Mouse (Mus musculus) embryonic fibroblast, embryonic 13.5 days (primary cell): Measurements from ENCODE around the gene Adam12. TPM values are rescaled to one million over a fixed set of nuclear protein-coding genes. Genes with fewer than 3 reads are reported as not detected.

ENCODE experiments used
- H3K27ac ChIP-seq: 2 replicates; pipeline ENCODE4 v1.5.1; 2012; ENCODE audit warnings: low read length, control low read depth, inconsistent platforms; ENCODE audit not compliant: insufficient read depth
- H3K4me1 ChIP-seq: 2 replicates; pipeline ENCODE4 v1.6.1; 2011; ENCODE audit warnings: low read length; ENCODE audit not compliant: control insufficient read depth, insufficient read depth
- H3K4me3 ChIP-seq: 2 replicates; pipeline ENCODE4 v1.5.1; 2011; ENCODE audit warnings: mild to moderate bottlenecking, control low read depth, low read length; ENCODE audit not compliant: insufficient read depth
- CTCF ChIP-seq: IDR thresholded peaks from 2 replicates; pipeline ENCODE4 v1.5.1; 2011; ENCODE audit warnings: mild to moderate bottlenecking, control low read depth, low read length, moderate library complexity, borderline replicate concordance; ENCODE audit not compliant: insufficient read depth
- POLR2A ChIP-seq: IDR thresholded peaks from 2 replicates; pipeline ENCODE4 v1.6.1; 2011; ENCODE audit warnings: low read depth, mild to moderate bottlenecking, control low read depth, low read length, moderate library complexity
- polyA plus RNA-seq: library from polyadenylated mRNA; stranded (reverse); fragments of >200 nt; gene quantifications from 2 replicates; pipeline ENCODE4 v1.2.4, GENCODE M21; 2011; ENCODE audit warnings: low read depth; ENCODE audit not compliant: missing spikeins, insufficient read length

Gene Adam12
- polyA plus RNA-seq, 1 experiment = 104 TPM

GRCm38 (mm10) chr7:134187946-134188345 lies 44.0 kb downstream of the Adam12 start:
- Histone ChIP-seq H3K27ac (no peak overlapping the region), H3K4me3 (no peak overlapping the region), H3K4me1 (0 out of 2 replicates have a peak, but pooled peaks cover 5% of the 10 kb centered on the region)
- TF ChIP-seq POLR2A (no peak), CTCF (no peak)

DNA sequence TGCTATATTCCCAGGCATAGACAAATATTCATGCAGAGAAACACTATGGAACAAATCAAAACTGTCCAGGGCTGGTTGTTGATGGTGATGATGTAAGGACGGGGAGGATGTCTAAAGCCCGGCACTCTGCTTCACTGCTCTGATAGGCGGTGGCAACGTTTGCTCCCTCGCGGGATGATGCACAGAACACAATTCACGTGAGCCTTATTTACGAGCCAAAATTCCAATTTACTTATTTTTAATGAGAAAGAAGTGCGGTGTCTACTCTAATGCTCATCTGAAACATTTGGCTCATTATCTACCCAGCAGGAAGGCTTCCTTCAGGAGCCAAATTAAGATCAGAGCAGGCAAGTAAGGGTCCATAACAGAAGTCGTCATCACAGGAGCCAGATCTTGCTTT lies 45.4 kb downstream of the Adam12 start:
- TF ChIP-seq POLR2A = no peak
- TF ChIP-seq CTCF = no peak
- H3K4me1 ChIP-seq = 0 out of 2 replicates have a peak, but pooled peaks cover 5% of the 10 kb centered on the region
- H3K4me3 ChIP-seq = no peak overlapping the region
- H3K27ac ChIP-seq = no peak overlapping the region

DNA sequence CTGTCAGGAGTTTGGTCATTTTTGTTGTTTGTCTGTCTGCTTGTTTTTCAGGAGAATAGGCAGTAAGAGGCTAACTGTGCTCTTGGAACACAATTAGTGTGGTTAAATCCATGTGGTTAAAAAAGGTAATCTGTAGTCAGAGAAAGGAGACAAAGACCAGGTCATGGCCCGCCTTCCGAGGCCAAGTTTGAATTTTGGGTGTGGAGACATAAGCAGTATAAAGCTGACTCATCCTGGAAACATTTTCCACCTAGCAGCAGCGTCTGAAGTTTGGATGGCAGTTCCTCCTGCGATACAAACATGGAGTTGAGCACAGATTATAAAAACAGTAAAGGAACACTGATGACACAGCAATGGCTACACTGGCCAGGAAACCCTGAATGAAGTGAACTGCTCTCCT lies 46.2 kb downstream of the Adam12 start:
- Histone ChIP-seq H3K27ac (peak overlapping the region; percentile 2), H3K4me1 (0 out of 2 replicates have a peak, but pooled peaks cover 5% of the 10 kb centered on the region), H3K4me3 (no peak overlapping the region)
- TF ChIP-seq POLR2A = no peak

DNA sequence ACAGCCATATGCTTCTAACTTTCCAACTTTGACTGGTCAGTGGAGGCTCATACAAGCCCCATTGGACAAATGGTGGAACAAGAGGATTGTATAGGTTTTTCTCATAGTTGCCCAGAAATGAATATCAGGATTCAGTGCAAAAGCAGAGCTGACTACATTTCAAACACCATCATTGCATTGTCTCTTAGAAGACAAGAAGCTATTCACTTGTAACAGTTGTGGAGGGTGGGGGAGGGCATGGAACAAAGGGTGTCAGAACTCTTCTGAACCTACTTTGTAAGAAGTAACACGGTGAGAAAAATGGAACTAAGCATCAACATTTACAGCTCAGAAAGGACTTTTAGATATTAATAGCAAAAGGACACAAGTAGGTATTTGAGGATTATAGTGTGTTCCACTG lies 50.2 kb downstream of the Adam12 start:
- Histone ChIP-seq H3K4me3 (no peak overlapping the region), H3K27ac (no peak overlapping the region), H3K4me1 (0 out of 2 replicates have a peak, but pooled peaks cover 5% of the 10 kb centered on the region)
- TF ChIP-seq POLR2A = no peak
- no peak for TF ChIP-seq CTCF

DNA sequence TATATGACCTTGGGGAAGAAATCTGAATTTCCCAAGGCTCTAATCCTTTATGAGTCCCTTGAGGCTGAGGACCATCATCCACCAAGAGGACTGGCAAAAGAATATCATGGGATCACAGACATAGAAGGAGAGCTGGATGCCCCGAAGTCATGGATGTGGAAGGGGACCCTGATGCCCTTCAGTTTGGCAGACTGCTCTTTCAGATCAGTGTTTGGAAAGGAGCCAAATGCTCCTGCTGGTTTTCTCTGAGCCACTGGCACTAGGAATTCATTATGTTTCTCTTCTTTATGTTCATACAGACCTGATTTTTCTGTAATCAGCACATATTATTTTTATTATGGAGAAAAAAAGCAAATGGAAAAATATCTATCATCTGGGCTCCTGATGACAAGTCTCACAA lies 50.9 kb downstream of the Adam12 start:
- Histone ChIP-seq H3K27ac (no peak overlapping the region), H3K4me3 (no peak overlapping the region), H3K4me1 (peaks cover 4% of the 10 kb centered on the region; the same call in 1 of the 2 replicates)
- TF ChIP-seq CTCF (no peak), POLR2A (no peak)

DNA sequence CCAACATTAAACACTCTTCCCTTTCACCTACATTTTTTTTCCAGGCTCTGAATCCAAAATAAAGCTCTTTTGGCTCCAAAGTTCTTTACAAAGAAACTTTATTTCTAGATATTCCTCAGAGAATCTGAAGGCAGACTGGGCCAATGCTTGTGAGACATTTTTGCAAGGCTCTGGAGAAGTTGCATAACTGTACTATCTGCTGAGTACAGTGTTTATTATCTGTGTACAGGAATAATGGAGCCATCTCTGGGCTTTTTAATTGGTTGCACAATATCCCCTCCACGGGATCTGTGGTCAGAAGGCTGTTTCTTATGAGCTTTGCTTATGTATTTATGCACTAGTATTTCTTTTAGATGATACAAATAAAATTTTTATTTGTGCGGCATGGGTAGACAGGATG lies 54.9 kb downstream of the Adam12 start:
- TF ChIP-seq CTCF = no peak
- TF ChIP-seq POLR2A = no peak
- peaks cover 5% of the 10 kb centered on the region for H3K4me1 ChIP-seq
- no peak overlapping the region for H3K27ac ChIP-seq
- no peak overlapping the region for H3K4me3 ChIP-seq

- H3K27ac ChIP-seq = no peak overlapping the region
- H3K4me3 ChIP-seq = no peak overlapping the region
- peaks cover 5% of the 10 kb centered on the region for H3K4me1 ChIP-seq
- no peak for TF ChIP-seq POLR2A
- TF ChIP-seq CTCF = no peak
Measured at GRCm38 (mm10) chr7:134175201-134175600, 56.7 kb downstream of the Adam12 start.

DNA sequence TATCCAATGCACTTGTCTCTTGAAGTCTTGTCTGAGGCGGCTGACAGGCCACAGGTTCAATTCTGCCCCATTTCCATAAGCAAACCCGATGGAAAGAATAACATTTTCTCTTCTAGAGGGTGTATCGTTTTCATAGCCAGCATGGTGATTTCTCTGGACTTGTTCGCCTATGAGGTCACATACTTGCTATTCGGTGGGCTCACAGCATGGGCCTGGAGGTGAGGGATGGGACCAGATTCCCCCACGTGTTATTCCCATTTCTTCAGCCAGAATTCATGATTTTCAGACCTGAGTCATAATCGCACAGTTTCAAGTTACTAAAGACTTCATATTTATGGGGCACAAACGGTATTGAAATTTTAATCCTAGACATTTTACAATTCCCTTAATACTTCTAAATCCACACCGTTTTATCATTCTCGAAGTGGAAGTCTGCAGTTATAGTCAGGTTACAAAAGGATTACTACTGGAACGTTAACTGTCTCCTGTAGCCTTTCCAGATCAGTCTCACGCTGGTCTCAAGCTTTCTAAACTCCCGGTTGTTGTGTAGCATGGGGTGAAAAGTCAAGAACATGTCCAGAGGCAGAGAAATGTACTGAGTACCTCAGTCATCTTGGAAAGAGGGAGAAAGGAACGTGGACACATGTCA lies 58.4 kb downstream of the Adam12 start:
- Histone ChIP-seq H3K4me1 (peaks cover 5% of the 10 kb centered on the region), H3K27ac (peak overlapping the region; percentile 64), H3K4me3 (no peak overlapping the region)
- TF ChIP-seq POLR2A = no peak
- no peak for TF ChIP-seq CTCF

- Histone ChIP-seq H3K27ac (no peak overlapping the region), H3K4me3 (no peak overlapping the region), H3K4me1 (peaks cover 10% of the 10 kb centered on the region)
- TF ChIP-seq CTCF (no peak), POLR2A (no peak)
Measured at GRCm38 (mm10) chr7:134170180-134170910, 61.6 kb downstream of the Adam12 start.

DNA sequence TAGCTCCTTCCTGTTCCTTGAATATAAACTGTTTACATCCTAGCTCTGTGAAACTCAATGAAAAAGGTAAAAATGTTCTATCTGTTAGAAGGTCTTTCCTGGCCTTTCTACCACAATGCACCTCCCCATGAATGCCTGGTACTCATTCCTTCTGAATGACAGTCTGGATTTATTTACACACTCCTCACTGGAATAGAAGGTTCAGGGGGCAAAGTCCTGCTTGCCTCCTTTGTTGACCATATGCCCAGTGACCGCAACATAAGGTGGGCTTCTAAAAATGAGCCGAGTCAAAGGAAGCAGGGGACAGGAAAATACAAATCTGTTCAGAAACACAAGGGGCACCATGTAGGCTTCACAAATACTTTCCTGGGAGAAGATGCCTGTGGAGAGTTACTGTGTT lies 62.2 kb downstream of the Adam12 start:
- Histone ChIP-seq H3K27ac (no peak overlapping the region), H3K4me1 (peaks cover 10% of the 10 kb centered on the region), H3K4me3 (no peak overlapping the region)
- TF ChIP-seq CTCF = no peak
- no peak for TF ChIP-seq POLR2A

- peaks cover 5% of the 10 kb centered on the region for H3K4me1 ChIP-seq
Measured at GRCm38 (mm10) chr7:134167586-134167985, 64.4 kb downstream of the Adam12 start.

More at GRCm38 (mm10) chr7:134167586-134167985, 64.4 kb downstream of the Adam12 start:
- Histone ChIP-seq H3K4me3 (no peak overlapping the region), H3K27ac (peak overlapping the region; percentile 41; the same call in 1 of the 2 replicates)
- TF ChIP-seq CTCF = no peak
- TF ChIP-seq POLR2A = no peak
